Mouse (Mus musculus) skeletal muscle tissue, postnatal 0 days (tissue): Measurements from ENCODE around the gene Sync. TPM values are rescaled to one million over a fixed set of nuclear protein-coding genes. Genes with fewer than 3 reads are reported as not detected.

ENCODE experiments used
- microRNA-seq, 2 experiments: library from miRNA; unstranded; fragments of <30 nt; microRNA quantifications; one replicate each; pipeline ENCODE4; 2016
- polyA plus RNA-seq: library from polyadenylated mRNA; unstranded; fragments of >200 nt; fragmentation: Nextera tagmentation; extraction: Ambion mirVana; gene quantifications from 2 replicates; pipeline ENCODE4 v1.2.1, GENCODE M21; 2015

The Sync gene
- 36.7 and 40.0 TPM in 2 replicates for polyA plus RNA-seq

DNA sequence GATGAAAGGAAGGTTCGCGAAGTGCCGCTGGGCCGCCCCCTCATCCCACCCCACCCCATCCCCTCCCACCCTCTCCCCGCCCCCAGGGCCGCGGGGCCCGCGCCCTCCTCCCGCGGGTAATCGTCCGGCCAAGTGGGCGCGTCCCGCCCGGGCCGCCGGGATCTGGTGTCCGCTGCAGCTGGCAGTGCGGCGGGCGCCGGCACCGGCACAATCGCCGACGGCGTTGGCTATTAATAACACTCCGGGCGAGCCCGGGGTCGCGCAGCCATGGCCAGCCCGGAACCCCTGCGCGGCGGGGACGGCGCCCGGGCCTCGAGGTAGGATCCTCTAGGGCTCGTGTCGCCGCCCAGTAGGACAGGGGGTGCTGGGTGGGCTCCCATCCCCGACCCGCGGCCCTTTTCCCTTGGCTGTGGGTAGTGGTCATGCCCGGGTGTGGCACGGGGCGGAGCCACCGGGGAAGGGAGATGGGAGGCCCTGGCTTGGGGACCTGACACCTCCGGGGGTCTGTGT is at the start of gene Sync:
TSS of gene Sync (plus strand) at position 146 of the 510 bp plus-strand sequence.

DNA sequence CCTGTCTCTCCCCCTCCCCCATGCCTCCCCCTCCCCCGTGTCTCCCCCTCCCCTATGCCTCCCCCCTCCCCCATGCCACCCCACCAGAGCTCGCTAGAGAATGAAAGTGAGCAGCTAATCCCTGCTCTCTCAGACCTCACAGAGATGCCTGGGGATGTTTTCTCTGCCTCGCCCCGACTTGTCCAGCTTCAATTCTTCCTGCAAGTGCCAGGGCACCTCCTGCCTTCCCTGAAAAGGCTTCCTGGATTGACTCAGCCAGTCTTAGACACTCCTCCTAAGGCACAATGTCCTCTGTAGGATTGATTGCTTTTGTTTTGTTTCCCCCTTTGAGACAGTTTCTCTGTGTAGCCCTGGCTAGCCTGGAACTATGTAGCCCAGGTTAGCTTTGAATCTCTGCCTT is 26.2 kb upstream of the Sync start, which contains the start of gene C77080:
TSS of gene C77080 (minus strand) at position 209 of the 400 bp plus-strand sequence.

DNA sequence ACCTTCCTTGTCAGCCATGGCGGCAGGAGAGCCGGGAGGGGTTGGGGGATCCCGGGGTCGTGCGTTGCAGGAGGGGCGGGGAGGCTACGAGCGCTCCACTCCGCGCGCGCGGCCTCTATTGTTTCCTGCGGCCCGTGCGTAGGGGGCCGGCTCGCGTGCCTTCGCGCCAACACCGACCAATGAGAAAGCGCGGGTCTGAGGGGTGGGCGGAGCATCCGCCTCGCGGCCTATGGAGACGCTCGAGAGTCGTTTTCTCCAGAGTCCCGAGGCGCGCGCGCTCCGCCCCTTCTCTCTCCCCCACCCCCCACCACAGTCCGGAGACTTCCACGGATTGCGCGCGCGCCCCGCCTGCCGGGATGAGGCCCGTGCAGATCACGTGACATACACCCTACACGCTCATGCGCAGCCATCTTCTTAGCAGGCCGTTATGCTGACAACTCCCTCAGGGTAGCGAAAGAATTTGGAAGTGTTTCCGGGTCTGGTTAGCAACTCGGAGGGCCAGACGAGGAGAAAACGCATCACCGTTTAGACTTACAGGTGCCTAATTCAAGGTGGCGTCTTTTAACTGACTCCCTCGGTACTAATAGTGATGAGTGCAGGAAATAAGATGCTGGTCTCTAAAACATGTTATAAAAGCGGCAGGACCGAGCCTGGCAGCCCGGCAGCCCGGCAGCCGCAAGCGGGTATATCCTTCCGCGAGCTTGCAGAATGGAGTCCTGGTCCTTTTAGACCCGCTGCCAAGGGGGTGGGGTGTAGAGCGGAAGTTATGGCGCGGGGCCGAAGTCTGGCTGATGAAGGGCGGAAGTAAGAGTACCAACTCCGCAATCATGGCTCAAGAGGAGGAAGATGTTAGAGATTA is 48.0 kb downstream of the Sync start, which contains the start of the genes Rbbp4 and Zbtb8os:
TSS of gene Rbbp4 (minus strand) at position 155 of the 859 bp plus-strand sequence.
TSS of gene Zbtb8os (plus strand) at position 480 of the 859 bp plus-strand sequence.

Small RNAs within 50 kb of the gene (microRNA-seq; reads per million reads assigned to microRNA genes)
- 0 reads per million in 2 experiments for gene Gm22994

Other genes starting within 250 kb of the Sync start
- 5.9 and 6.1 TPM in 2 replicates for gene Rnf19b, start 229.3 kb upstream of the Sync start, polyA plus RNA-seq
- gene Tmem54, start 182.1 kb upstream of the Sync start, polyA plus RNA-seq = 2.8 and 4.1 TPM in 2 replicates
- 0.89 and 1.2 TPM in 2 replicates for gene Hpca, start 165.6 kb upstream of the Sync start, polyA plus RNA-seq
- 37.6 and 38.1 TPM in 2 replicates for gene Fndc5, start 150.6 kb upstream of the Sync start, polyA plus RNA-seq
- 5.4 and 6.2 TPM in 2 replicates for gene S100pbp, start 97.9 kb upstream of the Sync start, polyA plus RNA-seq
- 32.6 and 35.0 TPM in 2 replicates for gene Yars, start 97.9 kb upstream of the Sync start, polyA plus RNA-seq
- gene C77080, start 26.2 kb upstream of the Sync start, polyA plus RNA-seq = 1.2 and 1.3 TPM in 2 replicates
- gene Rbbp4, start 47.8 kb downstream of the Sync start, polyA plus RNA-seq = 188 and 198 TPM in 2 replicates
- gene Zbtb8os, start 48.1 kb downstream of the Sync start, polyA plus RNA-seq = 28.6 and 30.2 TPM in 2 replicates
- 3.8 and 6.5 TPM in 2 replicates for gene Zbtb8a, start 90.5 kb downstream of the Sync start, polyA plus RNA-seq
- not detected in 2 replicates for gene Zbtb8b, start 153.2 kb downstream of the Sync start, polyA plus RNA-seq
- 16.8 and 20.1 TPM in 2 replicates for gene Bsdc1, start 174.0 kb downstream of the Sync start, polyA plus RNA-seq
- not detected in 2 replicates for gene Tssk3, start 203.4 kb downstream of the Sync start, polyA plus RNA-seq
- not detected in 2 replicates for gene Fam229a, start 203.6 kb downstream of the Sync start, polyA plus RNA-seq
- gene Marcksl1, start 226.0 kb downstream of the Sync start, polyA plus RNA-seq = 75.3 and 95.8 TPM in 2 replicates